Mouse (Mus musculus): ENCODE results near the gene Edn2.
A peak's percentile ranks its signal among the peaks of the same experiment; 100 is the strongest.

Gene Edn2

DNA sequence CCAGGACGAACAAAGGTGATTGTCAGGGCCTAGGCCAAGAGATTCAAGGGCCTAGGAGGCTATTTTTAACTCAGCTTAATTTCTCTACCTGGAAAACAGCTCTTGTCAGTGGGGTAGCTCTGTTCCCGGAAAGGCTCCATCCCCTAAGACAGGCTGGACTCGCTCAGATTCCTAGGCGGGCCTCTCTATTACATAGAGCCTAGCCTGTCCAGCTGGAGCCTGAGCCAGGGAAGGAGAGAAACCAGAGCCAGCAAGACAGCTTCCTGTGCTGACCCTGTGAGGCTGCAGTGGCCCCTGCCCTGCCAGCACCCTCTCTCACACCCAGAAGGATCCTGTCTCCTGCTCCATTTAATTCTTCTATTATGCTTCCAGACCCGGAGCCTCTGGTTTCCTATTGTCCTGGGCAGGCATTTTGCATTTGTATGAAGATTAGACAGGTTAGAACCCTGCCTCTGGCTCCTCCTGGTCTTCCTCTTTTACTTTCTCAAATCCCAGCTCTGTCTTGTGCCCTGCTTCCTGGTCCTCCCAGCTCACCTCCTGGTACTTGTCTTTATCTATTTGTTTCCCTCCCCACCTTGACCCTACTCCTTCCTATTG lies 2.2 kb upstream of the Edn2 start:
- no peak for DNase-seq

GRCm38 (mm10) chr4:120162586-120162985 lies 1.6 kb downstream of the Edn2 start:
- DNase-seq, result no peak

DNA sequence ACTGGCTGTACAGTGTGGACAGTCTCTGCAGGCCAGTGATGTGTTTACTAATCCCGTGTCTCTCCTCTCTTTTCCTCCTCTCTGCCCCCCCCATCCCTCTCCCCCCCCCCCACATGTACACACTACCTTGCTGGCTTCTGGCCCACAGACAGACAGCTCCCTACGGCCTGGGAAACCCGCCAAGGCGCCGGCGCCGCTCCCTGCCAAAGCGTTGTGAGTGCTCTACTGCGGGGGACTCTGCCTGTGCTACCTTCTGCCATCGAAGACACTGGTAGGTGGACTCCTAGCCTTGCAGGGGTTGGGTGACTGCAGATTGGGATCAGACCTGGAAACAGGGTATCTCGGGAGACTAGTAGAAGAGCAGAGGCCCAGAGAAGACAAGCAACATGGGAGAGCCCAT lies 2.2 kb downstream of the Edn2 start:
- peak; percentile 16 for DNase-seq

GRCm38 (mm10) chr4:120164316-120164715 lies 3.3 kb downstream of the Edn2 start:
- no peak for DNase-seq

DNA sequence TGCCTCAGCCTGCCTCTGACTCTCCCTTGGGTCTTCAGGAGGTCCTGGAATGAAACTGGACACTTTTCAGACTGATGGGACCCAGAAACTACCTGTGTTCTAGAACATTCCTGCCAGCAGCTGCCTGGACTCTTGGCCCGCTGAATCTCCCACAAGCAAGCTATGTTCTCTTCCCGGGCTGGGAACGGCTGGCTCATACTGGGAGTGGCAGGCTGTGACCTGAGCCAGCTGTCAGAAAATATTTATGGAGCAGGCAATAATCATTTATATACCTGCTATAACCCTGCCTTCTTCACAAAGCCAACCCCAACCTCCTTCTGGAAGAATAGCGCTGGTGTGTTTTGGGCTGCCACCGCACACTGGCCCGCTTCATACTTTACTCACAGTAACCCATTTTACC lies 6.8 kb downstream of the Edn2 start:
- no peak for DNase-seq

DNA sequence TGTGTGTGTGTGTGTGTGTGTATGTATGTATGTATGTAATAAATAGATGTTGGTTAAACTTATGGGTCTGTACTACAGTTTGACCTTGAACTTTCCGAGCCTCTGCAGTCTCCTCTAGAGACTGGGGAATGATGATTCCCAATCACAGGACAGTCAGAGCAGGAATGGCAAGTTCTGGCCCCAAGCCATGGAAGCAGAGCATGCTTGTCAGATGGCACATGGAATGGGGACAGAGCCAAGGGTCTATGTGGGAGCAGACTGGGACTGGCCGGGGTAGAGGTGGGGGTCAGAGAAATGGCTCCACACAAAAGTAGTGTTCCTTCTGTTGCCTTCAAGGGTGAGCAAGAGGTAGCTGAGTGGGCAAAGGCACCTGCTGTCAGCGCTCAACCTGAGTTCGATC lies 7.3 kb downstream of the Edn2 start:
- no peak for DNase-seq

DNA sequence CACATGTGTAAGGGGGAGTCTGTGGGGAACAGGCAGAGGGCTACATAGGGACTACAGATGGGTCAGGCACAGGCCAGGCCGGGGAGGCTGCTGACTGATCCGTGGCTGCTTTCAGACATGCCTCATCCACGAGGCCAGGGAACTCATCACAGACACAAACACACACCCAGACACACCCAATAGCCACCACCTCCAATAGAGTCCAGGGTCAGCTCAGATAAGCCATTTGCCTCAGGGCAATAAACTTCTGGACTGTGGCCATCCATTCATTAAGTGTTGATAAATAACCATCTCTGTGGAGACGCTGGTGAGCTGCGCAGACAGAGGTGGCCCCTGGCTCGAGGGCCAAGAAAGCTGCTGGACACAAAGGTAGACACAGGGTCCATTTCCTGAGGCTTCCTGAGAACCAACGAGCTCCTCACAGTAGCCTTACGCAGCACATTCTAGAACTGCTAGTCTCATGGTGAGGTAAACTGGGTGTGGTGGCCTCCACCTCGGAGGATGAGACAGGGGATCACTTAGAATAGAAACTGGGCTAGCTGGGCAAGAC lies 9.5 kb downstream of the Edn2 start:
- no peak for DNase-seq

- DNase-seq, result no peak
These were observed 11.2 kb downstream of the Edn2 start for GRCm38 (mm10) chr4:120172050-120172684.

GRCm38 (mm10) chr4:120179123-120179522 lies 18.1 kb downstream of the Edn2 start:
- DNase-seq, result no peak

- no peak for DNase-seq
These were observed 19.5 kb downstream of the Edn2 start for GRCm38 (mm10) chr4:120180535-120180934.

- DNase-seq, result no peak
These were observed 23.5 kb downstream of the Edn2 start for GRCm38 (mm10) chr4:120184374-120184991.

DNA sequence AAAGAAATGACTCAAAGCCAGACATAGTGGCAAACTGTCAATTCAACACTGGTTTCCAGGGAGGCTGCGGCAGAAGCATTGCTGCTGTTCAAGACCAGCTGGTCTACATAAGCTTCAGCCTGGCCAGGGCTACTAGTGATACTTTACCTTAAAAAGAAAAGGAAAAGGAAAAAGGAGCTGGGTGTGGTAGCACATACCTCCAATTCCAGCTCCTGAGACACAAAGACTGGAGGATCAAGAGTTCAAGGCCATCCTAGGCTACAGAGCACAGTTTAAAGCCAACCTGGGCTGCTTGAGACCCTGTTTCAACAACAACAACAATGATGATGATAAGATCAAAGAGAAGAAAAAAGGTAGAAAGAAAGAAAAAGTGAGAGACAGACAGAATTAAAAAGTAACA lies 25.4 kb downstream of the Edn2 start:
- DNase-seq, result no peak

DNA sequence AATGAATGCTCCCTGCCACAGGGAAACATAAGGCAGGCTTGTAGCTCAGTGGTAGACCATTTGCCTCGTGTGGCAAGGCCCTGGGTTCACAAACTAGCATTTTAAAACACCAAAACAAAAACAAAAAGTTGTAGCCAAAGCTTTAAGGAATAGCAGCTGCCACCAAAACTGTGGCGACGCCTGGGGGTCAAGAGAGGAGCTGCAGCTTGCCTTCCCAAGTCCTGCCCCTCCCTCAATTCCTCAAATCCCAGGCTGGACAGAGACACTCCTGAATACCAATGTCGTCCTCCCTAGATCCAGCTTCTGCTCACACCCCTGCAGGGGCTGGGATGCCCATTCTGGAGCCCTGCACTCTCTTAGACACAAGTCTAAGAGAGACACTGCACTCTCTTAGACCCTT lies 25.9 kb downstream of the Edn2 start:
- DNase-seq, result no peak

DNA sequence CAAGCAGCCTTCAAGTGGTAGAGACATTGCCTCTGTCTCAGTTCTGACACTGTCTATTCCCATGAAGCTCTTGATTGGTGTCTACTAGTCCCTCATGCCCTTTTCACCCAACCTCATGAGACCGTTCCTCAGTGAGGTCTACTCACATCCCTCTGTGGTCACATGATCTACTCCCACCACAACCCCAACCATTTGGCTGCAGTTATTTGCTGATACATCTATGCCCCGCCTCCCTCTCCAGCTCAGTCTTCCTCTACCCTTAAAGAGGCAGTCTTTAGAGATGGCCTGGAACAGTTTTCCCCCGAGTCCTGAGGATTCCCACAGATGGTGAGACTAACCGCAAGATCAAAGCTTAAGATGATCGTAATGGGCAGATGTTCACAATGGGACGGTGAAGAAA lies 27.2 kb downstream of the Edn2 start:
- DNase-seq, result no peak

GRCm38 (mm10) chr4:120188651-120189161 lies 27.7 kb downstream of the Edn2 start:
- no peak for DNase-seq

- DNase-seq, result no peak
These were observed 28.9 kb downstream of the Edn2 start for GRCm38 (mm10) chr4:120189941-120190340.

DNA sequence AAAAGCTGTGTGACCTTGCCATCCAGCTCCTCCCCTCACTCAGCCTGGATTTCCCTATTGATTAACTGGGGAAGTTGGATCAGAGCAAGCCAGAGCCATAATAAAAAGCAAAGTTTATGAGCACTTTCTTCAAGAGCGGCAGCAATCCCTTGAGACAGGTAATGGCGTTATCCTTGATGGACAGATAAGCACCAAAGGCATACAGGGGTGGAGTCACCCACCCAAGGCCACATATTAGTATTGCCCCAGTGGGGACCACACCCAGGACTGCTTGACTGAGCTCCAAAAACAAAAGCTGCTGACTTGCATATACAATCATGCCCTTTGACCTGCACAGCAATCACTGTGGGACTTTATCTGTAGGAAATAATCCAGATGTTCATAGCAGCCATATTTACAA lies 31.0 kb downstream of the Edn2 start:
- no peak for DNase-seq

DNA sequence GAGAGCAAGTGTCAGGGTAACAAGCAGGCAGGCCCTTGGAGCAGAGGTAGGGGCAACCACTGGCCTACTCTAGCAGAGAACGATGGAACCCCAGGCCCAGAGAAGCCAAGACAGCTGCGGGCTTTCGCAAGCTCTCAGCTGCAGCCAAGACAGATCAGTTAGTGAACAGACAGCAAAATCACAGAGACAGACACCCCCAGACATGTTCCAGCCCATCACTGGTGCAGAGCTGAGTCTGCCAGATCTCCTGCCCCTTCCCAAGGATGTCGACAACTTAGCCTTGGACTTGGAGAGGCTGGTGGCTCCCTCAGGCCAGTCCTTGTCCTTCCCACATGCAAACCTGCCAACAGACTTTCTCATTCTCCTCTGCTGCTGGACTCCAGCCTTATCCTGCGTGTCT lies 33.0 kb downstream of the Edn2 start:
- no peak for DNase-seq

GRCm38 (mm10) chr4:120194965-120195364 lies 34.0 kb downstream of the Edn2 start:
- no peak for DNase-seq

DNA sequence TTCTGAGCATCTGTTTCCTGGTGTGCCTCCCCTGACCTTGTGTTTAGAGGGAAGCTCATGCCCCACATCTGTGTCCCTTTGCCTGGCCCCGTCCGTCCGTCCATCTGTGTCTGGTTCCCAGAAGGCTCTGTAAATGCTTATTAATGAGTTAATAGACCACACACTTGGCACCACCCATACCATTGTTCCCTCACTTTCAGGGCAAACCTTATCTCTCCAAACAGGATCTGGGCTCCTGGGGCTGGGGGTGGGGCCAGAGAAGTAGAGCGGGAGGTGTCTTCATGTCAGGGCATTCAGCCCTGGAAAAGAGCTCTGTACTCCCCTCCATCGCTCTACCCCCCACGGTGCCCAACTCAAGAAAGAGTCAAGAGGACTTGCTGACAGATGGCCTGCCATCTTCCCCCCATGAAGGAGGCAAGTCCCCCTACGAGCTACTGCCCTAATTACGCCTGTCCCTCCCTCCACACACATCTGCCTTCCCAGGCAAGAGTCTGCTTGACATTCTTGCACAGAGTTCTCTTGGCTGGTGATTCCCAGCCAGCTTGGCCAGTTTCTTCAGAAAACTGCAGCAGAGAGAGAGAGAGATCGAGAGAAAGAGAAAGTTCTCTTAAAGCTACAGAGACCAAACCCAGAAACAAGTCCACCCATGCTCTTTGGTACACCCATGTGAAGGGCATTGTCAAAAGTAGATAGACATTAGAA lies 38.3 kb downstream of the Edn2 start:
- no peak for DNase-seq

DNA sequence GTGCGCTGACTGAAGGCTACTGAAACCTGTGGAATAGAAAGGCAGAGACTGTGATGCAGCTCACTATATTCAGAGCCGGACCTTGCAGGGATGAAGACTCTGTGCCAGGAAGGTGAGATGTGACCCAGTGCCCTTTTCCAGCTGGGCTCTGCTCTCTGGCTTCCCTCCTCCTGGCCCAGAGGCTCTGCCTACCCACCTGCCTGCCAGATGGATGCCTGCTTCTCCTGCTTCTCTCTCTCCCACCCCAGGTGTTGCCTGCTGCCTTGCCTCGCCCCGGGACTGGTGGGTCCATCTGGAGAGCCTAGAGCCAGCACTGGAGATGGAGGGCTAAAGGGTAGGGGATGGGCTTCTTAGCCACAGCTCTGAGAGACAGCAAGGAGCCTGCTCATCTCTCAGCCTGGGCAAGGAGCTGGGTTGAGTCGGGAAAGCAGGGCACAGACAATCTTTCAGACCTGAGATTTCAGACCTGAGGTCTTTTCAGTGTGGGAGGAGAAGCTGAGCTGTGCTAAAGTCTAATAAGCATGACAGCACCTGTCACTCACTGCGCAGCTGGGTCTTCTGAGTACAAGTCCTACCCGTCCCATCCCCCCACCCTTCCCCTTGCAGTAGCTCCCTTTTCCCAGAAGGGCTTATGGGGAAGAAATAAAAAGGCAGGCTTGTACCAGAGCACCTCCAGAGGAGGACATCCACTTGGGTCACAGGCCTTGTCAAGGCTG lies 39.7 kb downstream of the Edn2 start:
- DNase-seq, result no peak

DNA sequence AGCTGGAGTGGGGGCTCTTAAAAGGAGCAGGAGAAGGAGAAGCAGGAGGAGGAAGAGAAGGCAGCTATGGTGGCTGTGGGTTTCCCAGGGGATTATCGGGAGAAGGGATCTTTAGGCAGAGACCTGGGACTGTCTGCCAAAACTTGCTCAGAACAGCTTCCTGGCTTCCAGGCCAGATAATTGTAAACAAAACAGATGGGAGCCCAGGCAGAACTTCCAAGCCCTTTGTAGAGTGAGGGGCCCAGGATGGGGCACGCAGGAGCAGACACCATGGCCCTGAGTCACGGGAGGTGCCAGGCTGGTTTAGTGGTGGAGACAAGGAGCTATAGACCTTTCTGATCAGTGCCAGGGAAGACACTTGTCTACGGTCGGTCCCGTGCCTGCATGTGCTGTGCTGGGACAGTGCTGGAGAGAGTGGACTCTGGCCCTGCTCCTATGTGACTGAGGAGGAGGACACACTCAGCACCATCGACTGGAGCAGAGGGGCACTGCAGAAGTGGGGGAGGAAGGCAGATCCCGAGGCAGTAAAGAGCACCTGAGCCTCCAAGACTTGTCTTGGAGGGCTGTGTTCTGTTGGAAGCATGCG lies 43.4 kb downstream of the Edn2 start:
- DNase-seq, result no peak

Measured in kidney, adult 11 months (tissue).